Mouse (Mus musculus): ENCODE measurements around the gene Sac3d1. TPM values are rescaled to one million over a fixed set of nuclear protein-coding genes. Genes with fewer than 3 reads are reported as not detected.
A peak's percentile ranks its signal among the peaks of the same experiment; 100 is the strongest.
"Not testable (repeated sequence)": the region's sequence is repeated elsewhere in the genome, so short reads cannot be mapped to it uniquely, and the experiment has no call there.

Sac3d1 gene
- polyA plus RNA-seq, 2 experiments = 18.4 to 22.7 TPM

DNA sequence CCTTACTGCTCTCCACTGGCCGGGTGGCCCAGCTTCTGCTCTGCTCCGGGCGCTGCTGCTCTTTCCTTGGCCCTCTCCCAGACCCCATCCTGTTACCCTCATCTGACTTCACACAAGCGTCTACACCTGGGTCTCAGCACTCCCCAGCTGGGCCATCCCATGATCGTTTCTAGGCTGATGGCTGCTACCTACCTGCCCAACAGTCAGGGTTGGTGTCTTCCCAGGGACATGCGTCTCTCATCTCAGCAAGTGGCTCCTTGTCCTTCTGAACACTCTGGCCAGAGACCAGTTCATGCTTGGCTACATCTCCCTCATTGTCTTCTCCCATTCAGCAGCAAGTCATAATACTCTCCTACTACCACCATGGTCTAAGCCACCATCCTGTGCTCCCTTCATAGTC, 21.3 kb upstream of the Sac3d1 start:
- Histone ChIP-seq H3K27ac (no peak overlapping the region), H3K4me1 (replicated peaks; ENCODE audit: control insufficient read depth in 2 of 2, insufficient read depth in 2 of 2, low read length in 1 of 2) (peaks cover 0 to 12% of the 10 kb centered on the region in 2 experiments; a peak in 2 of 4 replicates), H3K9ac (replicated peaks) (no peak overlapping the region), H3K9me3 (ENCODE audit: control insufficient read depth, low read length) (no peaks in the 10 kb centered on the region), H3K4me3 (ENCODE audit: insufficient read depth in 1 of 2, low read depth in 2 of 2, low read length in 2 of 2) (no peak overlapping the region; a peak in 1 of 4 replicates), H3K27me3 (ENCODE audit: control insufficient read depth, insufficient read depth, low read length) (no peaks in the 10 kb centered on the region), H3K36me3 (replicated peaks; ENCODE audit: control insufficient read depth, insufficient read depth, low read depth) (0 out of 2 replicates have a peak, but pooled peaks cover 2% of the 10 kb centered on the region), H3K4me2 (ENCODE audit: low read depth) (peak overlapping the region; percentile 99)
- DNase-seq (ENCODE audit: low read depth in 3 of 3, low spot score in 3 of 3) = no peak
- no peak for ATAC-seq (ENCODE audit: insufficient read depth)
- WGBS (ENCODE audit: insufficient replicate concordance) = 94% methylated on average over 6 of the region's 6 CpGs
- TF ChIP-seq CTCF (IDR thresholded peaks at IDR 0.05; ENCODE audit: low read depth) = no peak
- TF ChIP-seq EP300 (IDR thresholded peaks at IDR 0.05; ENCODE audit: low read depth) = no peak

DNA sequence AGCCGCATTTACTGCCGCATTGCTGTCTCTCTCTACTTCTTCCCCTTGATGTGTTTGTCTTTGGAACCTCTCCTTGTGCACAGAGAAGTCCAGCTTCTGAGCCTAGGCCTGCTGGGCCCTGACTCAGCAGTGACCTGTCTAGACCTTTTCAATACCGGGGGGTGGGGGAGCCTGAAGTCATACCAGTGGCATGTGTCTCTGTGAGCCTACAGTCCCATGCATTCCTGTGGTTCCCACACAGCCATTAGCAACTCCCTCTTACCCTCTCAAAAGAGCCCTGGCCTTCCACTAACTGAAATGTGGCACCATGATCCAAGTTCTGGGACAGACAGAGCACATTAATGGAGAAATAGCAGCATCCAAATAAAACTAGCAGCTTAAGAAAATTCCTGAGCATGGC, 17.9 kb upstream of the Sac3d1 start:
- Histone ChIP-seq H3K9ac (replicated peaks) (no peak overlapping the region), H3K4me3 (ENCODE audit: insufficient read depth in 1 of 2, low read depth in 2 of 2, low read length in 2 of 2) (no peak overlapping the region), H3K4me1 (replicated peaks; ENCODE audit: control insufficient read depth in 2 of 2, insufficient read depth in 2 of 2, low read length in 1 of 2) (peaks cover 29 to 36% of the 10 kb centered on the region in 2 experiments), H3K4me2 (ENCODE audit: low read depth) (no peak overlapping the region), H3K9me3 (ENCODE audit: control insufficient read depth, low read length) (no peaks in the 10 kb centered on the region), H3K36me3 (replicated peaks; ENCODE audit: control insufficient read depth, insufficient read depth, low read depth) (0 out of 2 replicates have a peak, but pooled peaks cover 2% of the 10 kb centered on the region), H3K27me3 (ENCODE audit: control insufficient read depth, insufficient read depth, low read length) (no peaks in the 10 kb centered on the region), H3K27ac (no peak overlapping the region)
- no peak for ATAC-seq (ENCODE audit: insufficient read depth)
- no peak for TF ChIP-seq EP300 (IDR thresholded peaks at IDR 0.05; ENCODE audit: low read depth)
- TF ChIP-seq CTCF (IDR thresholded peaks at IDR 0.05; ENCODE audit: low read depth) = no peak
- 81% methylated on average over 3 of the region's 3 CpGs for WGBS (ENCODE audit: insufficient replicate concordance)
- DNase-seq (ENCODE audit: low read depth in 3 of 3, low spot score in 3 of 3) = no peak

DNA sequence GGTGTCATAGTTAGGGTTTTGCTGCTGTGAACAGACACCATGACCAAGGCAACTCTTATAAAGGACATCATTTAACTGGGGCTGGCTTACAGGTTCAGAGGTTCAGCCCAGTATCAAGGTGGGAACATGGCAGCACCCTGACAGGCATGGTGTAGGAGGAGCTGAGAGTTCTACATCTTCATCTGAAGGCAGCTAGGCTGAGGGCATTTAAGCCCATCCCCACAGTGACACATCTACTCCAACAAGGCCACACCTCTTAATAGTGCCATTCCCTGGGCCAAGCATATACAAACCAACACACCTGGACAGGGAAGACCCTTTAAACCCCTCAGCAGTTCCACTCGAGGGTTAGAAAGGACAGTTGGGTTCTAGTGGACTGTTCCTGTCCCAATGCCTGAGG, 14.7 kb upstream of the Sac3d1 start:
- H3K27me3 ChIP-seq (ENCODE audit: control insufficient read depth, insufficient read depth, low read length); H3K9me3 ChIP-seq (ENCODE audit: control insufficient read depth, low read length); DNase-seq (ENCODE audit: low read depth in 3 of 3, low spot score in 3 of 3); H3K36me3 ChIP-seq (replicated peaks; ENCODE audit: control insufficient read depth, insufficient read depth, low read depth): not testable (repeated sequence)
- H3K4me3 ChIP-seq (ENCODE audit: insufficient read depth in 1 of 2, low read depth in 2 of 2, low read length in 2 of 2) = peak overlapping the region; percentile 4 to 53; a peak in 2 of 4 replicates
- H3K9ac ChIP-seq (replicated peaks) = peak overlapping the region; percentile 64
- peak overlapping the region; percentile 98 for H3K27ac ChIP-seq
- H3K4me2 ChIP-seq (ENCODE audit: low read depth) = peak overlapping the region; percentile 91
- peaks cover 55 to 56% of the 10 kb centered on the region in 2 experiments for H3K4me1 ChIP-seq (replicated peaks; ENCODE audit: control insufficient read depth in 2 of 2, insufficient read depth in 2 of 2, low read length in 1 of 2)
- WGBS (ENCODE audit: insufficient replicate concordance) = 28% methylated on average over 1 of the region's 1 CpGs
- peak; percentile 47; the same call in 1 of the 2 replicates for ATAC-seq (ENCODE audit: insufficient read depth)

DNA sequence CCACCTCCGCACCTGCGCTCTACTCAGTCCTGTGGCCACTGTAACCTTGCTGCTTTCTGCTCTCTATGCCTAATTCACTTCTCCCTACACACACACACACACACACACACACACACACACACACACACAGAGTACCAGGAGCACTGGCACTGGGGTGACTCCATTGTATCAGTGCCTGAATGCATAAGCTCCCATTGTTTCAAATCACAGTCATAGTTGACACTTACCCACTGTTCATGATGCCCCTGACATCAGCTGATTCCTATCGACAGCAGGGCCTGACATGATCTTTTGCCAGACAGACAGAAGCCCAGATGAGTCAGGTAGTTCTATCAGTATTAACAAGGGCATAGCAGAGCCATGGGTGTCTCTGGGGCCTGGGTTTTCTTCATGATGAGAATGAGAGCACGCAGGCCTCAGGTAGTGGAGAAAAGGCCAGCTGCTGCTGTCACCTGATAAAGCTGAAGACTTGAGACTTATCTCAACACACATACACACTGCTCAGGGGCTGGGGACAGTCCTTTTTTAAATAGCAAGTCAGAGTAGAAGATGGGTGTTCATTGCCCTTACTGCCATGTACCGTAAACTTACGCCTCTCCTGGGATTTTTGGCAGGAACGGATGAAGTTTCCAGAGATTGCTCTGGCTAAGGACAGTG, 13.8 kb upstream of the Sac3d1 start:
- peak; percentile 77 to 81 (median 81) for DNase-seq (ENCODE audit: low read depth in 3 of 3, low spot score in 3 of 3)
- no peaks in the 10 kb centered on the region for H3K9me3 ChIP-seq (ENCODE audit: control insufficient read depth, low read length)
- H3K9ac ChIP-seq (replicated peaks) = peak overlapping the region; percentile 64
- H3K27me3 ChIP-seq (ENCODE audit: control insufficient read depth, insufficient read depth, low read length) = no peaks in the 10 kb centered on the region
- peak overlapping the region; percentile 91 for H3K4me2 ChIP-seq (ENCODE audit: low read depth)
- H3K4me3 ChIP-seq (ENCODE audit: insufficient read depth in 1 of 2, low read depth in 2 of 2, low read length in 2 of 2) = peak overlapping the region; percentile 53 to 59
- TF ChIP-seq EP300 (IDR thresholded peaks at IDR 0.05; ENCODE audit: low read depth) (peak; percentile 90), CTCF (IDR thresholded peaks at IDR 0.05; ENCODE audit: low read depth) (no peak)
- peak; percentile 78 for ATAC-seq (ENCODE audit: insufficient read depth)
- H3K36me3 ChIP-seq (replicated peaks; ENCODE audit: control insufficient read depth, insufficient read depth, low read depth) = 0 out of 2 replicates have a peak, but pooled peaks cover 2% of the 10 kb centered on the region
- peak overlapping the region; percentile 98 for H3K27ac ChIP-seq
- peaks cover 55 to 56% of the 10 kb centered on the region in 2 experiments for H3K4me1 ChIP-seq (replicated peaks; ENCODE audit: control insufficient read depth in 2 of 2, insufficient read depth in 2 of 2, low read length in 1 of 2)
- WGBS (ENCODE audit: insufficient replicate concordance) = 44% methylated on average over 7 of the region's 7 CpGs

DNA sequence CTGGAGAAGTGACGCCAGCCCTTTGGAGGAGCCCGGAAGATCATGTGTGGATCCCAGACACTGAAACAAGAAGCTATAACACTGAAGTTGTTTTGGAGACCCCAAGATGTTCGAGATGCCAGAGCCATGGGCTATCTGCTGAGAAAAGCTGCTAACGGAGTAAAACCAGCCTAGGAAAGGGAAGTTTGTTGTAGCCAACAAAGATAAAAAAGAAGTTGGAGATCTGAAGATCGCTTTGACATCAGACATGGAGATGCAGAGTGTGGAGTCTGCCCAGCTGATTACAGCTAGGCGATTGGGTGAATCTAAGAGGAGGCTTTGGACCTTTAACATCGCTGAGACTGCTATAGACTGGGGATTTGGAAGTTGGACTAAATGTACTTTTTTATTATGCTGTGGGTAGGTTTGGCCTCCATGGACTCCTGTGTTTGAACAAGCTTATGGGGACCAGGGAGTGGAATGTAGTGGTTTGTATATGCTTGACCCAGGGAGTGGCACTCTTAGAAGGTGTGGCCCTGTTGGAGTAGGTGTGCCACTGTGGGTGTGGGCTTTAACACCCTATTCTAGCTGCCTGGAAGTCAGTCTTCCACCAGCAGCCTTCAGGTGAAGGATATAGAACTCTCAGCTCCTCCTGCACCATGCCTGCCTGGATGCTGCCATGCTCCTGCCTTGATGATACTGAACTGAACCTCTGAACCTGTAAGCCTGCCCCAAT, 12.1 kb upstream of the Sac3d1 start:
- Histone ChIP-seq H3K4me3 (ENCODE audit: insufficient read depth in 1 of 2, low read depth in 2 of 2, low read length in 2 of 2) (peak overlapping the region; percentile 27 to 53; a peak in 3 of 4 replicates), H3K27ac (peak overlapping the region; percentile 98), H3K4me2 (ENCODE audit: low read depth) (peak overlapping the region; percentile 91)

More for the DNA sequence above, 12.1 kb upstream of the Sac3d1 start:
- H3K27me3 ChIP-seq (ENCODE audit: control insufficient read depth, insufficient read depth, low read length); DNase-seq (ENCODE audit: low read depth in 3 of 3, low spot score in 3 of 3); ATAC-seq (ENCODE audit: insufficient read depth); H3K36me3 ChIP-seq (replicated peaks; ENCODE audit: control insufficient read depth, insufficient read depth, low read depth); H3K9me3 ChIP-seq (ENCODE audit: control insufficient read depth, low read length): not testable (repeated sequence)
- Histone ChIP-seq H3K9ac (replicated peaks) (peak overlapping the region; percentile 5; the same call in 1 of the 2 replicates), H3K4me1 (replicated peaks; ENCODE audit: control insufficient read depth in 2 of 2, insufficient read depth in 2 of 2, low read length in 1 of 2) (peaks cover 55 to 63% of the 10 kb centered on the region in 2 experiments)
- 54% methylated on average over 7 of the region's 7 CpGs for WGBS (ENCODE audit: insufficient replicate concordance)

Measured in liver, embryonic 14.5 days (tissue).